Mouse (Mus musculus) heart, postnatal 25 days (tissue): Measurements from ENCODE around the gene Trp53bp2. TPM values are rescaled to one million over a fixed set of nuclear protein-coding genes. Genes with fewer than 3 reads are reported as not detected.

Experiments used
- DNase-seq: peaks from one replicate; pipeline ENCODE4 v3.0.0; 2022; ENCODE audit warnings: low spot score
- intact Hi-C: fragments of 180-260 bp; cut with DNase I; formaldehyde crosslinking; loops from one replicate; pipeline ENCODE4 v1.15.1; 2025
- total RNA-seq, 2 experiments: library from RNA; stranded (reverse); gene quantifications; 2 replicates each; pipeline ENCODE4 v1.2.3; 2021

Trp53bp2 gene
- total RNA-seq, 2 experiments from 2014 or later: 10.4 to 11.0 TPM

- no peak for DNase-seq
- intact Hi-C loops: no loop called here
Measured at GRCm38 (mm10) chr1:182403076-182403475, 5.9 kb upstream of the Trp53bp2 start.

GRCm38 (mm10) chr1:182406621-182407020 is 2.4 kb upstream of the Trp53bp2 start:
- intact Hi-C loops: no loop called here

DNA sequence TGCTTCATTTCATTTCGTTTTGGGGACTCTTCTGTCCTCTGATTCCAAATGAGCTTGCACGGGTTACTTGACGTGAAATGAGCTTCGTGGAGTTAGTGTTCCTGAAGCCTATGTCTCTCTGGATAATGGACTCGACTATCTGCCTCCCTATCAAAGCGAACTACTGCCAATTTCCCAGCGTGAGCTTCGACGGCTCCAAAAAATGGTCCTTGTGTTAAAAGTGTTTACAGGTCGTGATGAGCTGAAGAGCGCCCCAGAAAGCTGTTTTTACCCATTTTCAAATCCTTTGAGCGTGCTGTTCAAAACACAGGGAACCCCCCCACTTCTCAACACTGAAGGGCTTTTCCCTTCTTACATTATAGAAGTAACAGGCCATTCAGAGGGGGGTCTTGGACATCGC is 729 bp upstream of the Trp53bp2 start:
- no peak for DNase-seq
- intact Hi-C loops: no loop called here

More at GRCm38 (mm10) chr1:182406621-182407020, 2.4 kb upstream of the Trp53bp2 start:
- no peak for DNase-seq

- intact Hi-C loops: no loop called here
- no peak for DNase-seq
Measured at GRCm38 (mm10) chr1:182409401-182410173, 615 bp downstream of the Trp53bp2 start.

- intact Hi-C loops: no loop called here
Measured at GRCm38 (mm10) chr1:182412586-182413270, 3.8 kb downstream of the Trp53bp2 start.

GRCm38 (mm10) chr1:182419481-182419880 is 10.5 kb downstream of the Trp53bp2 start:
- no peak for DNase-seq
- intact Hi-C loops: no loop called here

More at GRCm38 (mm10) chr1:182412586-182413270, 3.8 kb downstream of the Trp53bp2 start:
- no peak for DNase-seq

DNA sequence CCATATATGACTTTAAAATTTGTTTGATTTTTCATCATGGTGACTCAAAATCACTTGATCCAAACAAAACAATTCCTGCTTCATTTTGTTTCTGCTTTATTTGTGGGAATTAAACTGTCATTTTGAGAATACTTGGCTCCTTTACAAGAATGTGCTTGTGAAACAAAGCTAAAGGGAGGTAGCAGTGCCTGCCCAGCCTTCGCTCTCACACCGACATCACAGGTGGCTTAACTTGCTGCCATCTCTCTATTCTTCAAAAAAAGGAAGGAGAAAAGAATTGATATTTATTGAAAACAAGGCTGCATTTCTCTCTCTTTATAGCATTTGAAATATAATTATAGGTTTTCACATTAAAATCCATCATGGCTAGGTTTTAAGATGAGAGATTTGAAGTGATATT is 15.3 kb downstream of the Trp53bp2 start:
- intact Hi-C loops: no loop called here
- no peak for DNase-seq

- no peak for DNase-seq
- intact Hi-C loops: loop anchor here (5.0 kb wide), 1 partner anchor 48 kb away; no protein-coding TSS in a partner anchor
Measured at GRCm38 (mm10) chr1:182425176-182425575, 16.2 kb downstream of the Trp53bp2 start.

DNA sequence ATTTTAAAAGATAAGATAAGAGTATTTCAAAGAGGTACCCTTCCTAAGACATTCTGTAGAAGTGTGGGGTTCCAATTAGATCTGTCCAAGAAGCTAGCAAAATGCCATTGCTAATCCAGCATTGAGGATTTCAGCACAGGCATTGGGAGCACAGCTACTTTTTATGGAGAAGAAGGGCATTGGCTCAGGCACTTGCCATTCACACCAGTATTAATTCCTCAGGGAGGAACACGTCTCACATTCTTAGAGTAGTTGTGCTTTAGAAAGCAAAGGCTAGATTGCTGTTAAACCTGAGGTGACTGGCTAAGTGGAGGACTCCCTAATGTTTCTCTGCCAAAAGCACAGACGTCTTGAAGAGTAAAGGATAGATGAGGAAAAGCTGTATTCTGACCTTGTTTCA is 17.5 kb downstream of the Trp53bp2 start:
- intact Hi-C loops: loop anchor here (5.0 kb wide), 1 partner anchor 49 kb away; no protein-coding TSS in a partner anchor
- DNase-seq: no peak

- peak; percentile 38 for DNase-seq
- intact Hi-C loops: loop anchor here (5.0 kb wide), 1 partner anchor 50 kb away; no protein-coding TSS in a partner anchor
Measured at GRCm38 (mm10) chr1:182427426-182427825, 18.5 kb downstream of the Trp53bp2 start.

GRCm38 (mm10) chr1:182429826-182430225 is 20.9 kb downstream of the Trp53bp2 start:
- intact Hi-C loops: loop anchor here (5.0 kb wide), 1 partner anchor 53 kb away; no protein-coding TSS in a partner anchor
- DNase-seq: no peak

DNA sequence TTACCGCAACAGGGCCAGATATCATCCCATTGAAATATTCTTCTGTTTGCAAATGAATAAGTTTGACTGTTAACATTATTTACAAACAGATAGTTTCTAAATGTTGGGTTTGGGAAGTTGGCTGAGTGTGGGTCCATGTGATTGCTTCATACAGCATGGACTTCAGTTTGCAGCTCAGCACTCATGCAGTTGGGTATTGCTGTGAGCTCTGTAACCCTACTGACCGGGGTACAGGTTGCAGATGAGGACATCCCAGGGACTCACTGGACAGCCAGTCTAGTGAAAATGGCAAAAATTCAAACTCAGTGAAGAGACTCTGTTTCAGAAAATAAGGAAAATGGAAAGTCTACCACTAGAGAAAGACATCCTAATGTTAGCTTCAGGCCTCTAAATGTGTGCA is 21.7 kb downstream of the Trp53bp2 start:
- intact Hi-C loops: no loop called here
- DNase-seq: no peak

DNA sequence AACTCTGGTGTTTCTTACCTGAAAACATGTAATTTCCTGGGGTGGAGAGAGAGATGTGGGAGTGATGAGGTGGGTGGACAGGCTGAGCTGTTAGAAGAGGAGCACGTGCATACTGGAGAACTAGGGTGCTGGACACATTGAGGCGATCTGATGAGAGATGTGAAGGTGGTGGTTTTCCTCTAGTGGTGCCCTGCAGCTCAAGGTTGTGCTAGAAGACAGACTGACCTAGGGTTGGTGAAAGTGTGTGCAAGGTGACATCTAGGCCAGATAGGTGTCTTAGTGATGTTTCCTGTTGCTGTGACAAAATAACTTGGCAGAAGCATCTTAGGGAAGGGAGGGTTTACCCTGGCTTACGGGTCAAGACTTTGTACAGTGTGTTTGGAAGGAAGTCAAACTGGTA is 23.1 kb downstream of the Trp53bp2 start:
- DNase-seq: no peak
- intact Hi-C loops: no loop called here

GRCm38 (mm10) chr1:182436746-182437145 is 27.8 kb downstream of the Trp53bp2 start:
- intact Hi-C loops: no loop called here
- DNase-seq: no peak

DNA sequence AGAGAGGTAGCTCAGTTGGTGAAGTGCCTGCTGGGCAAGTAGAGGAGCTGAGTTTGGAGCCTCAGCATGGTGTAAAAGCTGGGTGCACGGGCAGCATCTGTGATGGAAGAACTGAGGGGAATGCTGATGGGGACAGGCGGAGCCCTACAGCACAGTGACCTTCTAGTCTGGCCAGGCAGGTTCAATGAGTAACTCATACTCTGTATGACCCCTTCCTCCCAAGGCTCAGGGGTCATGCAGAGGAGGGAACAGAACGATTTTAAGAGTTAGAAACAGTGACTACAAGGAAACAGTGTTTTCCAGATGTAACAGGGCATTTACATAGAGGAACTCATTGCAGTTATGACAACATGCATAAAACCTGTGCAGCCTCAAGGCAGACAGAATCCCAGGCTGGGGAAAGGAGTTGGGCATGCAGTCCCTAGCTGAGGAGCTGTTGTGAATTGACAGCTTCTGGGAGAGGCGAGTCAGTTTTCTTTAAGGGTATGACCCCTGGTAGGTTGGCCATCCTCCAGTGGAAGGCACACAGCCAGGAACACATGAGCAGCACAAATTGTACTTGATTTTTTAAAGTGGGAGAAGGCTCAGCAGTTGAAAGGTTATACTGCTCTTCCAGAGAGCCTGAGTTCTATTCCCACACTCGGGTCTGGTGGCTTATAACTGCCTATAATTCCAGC is 30.7 kb downstream of the Trp53bp2 start:
- peak; percentile 72 for DNase-seq
- intact Hi-C loops: no loop called here

GRCm38 (mm10) chr1:182441791-182442473 is 33.0 kb downstream of the Trp53bp2 start:
- DNase-seq: no peak
- intact Hi-C loops: no loop called here

GRCm38 (mm10) chr1:182444116-182444515 is 35.1 kb downstream of the Trp53bp2 start:
- intact Hi-C loops: no loop called here
- no peak for DNase-seq

DNA sequence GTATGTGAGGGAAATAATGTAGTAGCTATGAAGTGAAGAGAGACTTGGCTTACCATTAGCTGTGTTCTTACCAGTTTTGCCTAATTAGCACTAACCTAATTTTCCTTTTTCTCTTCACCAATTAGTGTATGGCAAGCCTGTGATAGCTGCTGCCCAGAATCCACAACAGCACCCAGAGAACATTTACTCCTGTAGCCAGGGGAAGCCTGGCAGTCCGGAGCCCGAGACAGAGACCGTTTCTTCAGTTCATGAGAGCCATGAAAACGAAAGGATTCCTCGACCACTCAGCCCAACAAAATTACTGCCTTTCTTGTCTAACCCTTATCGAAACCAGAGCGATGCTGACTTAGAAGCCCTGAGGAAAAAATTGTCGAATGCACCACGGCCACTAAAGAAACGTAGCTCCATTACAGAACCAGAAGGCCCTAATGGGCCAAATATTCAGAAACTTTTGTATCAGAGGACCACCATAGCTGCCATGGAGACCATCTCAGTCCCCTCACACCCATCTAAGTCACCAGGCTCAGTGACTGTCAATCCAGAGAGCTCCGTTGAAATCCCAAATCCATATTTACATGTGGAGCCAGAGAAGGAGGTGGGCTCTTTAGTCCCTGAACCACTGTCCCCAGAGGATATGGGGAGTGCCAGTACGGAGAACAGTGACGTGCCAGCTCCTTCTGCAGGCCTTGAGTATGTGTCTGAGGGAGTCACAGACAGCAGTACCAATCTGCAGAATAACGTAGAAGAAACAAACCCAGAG is 39.5 kb downstream of the Trp53bp2 start:
- no peak for DNase-seq
- intact Hi-C loops: no loop called here

DNA sequence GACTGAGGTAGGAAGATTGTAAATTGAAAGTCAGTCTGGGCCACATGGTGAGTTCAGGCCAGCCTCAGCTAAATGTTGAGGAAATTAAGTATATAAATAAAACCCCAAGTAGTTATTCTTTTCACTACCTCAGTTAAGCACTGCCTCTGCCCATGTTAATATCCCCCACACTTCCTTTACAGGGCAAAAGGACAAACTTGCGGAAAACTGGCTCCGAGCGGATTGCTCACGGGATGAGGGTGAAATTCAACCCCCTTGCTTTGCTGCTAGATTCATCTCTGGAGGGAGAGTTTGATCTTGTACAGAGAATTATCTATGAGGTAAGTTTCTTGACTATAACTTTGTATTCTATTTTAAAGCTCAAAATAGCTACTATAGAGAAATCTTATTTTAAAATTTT is 43.5 kb downstream of the Trp53bp2 start:
- intact Hi-C loops: no loop called here
- DNase-seq: no peak
